Mouse (Mus musculus) small intestine, adult 10 weeks (tissue): ENCODE data around the gene Heph. TPM values are rescaled to one million over a fixed set of nuclear protein-coding genes. Genes with fewer than 3 reads are reported as not detected.

Experiments used
- polyA plus RNA-seq: library from polyadenylated mRNA; stranded (reverse); fragments of 350-450 nt; fragmentation: Illumina TruSeq; extraction: RNeasy Lipid Tissue Mini Kit (QIAGEN cat#74804); gene quantifications from one replicate; pipeline ENCODE4 v1.2.3, GENCODE M21; 2014; ENCODE audit warnings: low replicate concordance

Heph gene
- polyA plus RNA-seq = 304 TPM

GRCm38 (mm10) chrX:96455149-96455548 lies at the start of gene Heph:
Gene Heph (plus strand): TSS chrX:96455359.

GRCm38 (mm10) chrX:96456201-96456963 lies 1.2 kb downstream of the Heph start, which contains the start of gene Hsf3:
Gene Hsf3 (minus strand): TSS chrX:96456294.

Other genes with a start within 250 kb of the Heph start
- gene Vsig4, start 161.9 kb upstream of the Heph start, polyA plus RNA-seq = not detected
- gene Hsf3, start 935 bp downstream of the Heph start, polyA plus RNA-seq = 1.2 TPM